Mouse (Mus musculus) heart, embryonic 10.5 days (tissue): ENCODE data around the gene Mrpl20. TPM values are rescaled to one million over a fixed set of nuclear protein-coding genes. Genes with fewer than 3 reads are reported as not detected.

Experiments used
- DNase-seq: peaks from one replicate; pipeline ENCODE4 v3.0.0-alpha.2; 2017; ENCODE audit warnings: low spot score
- H3K27ac ChIP-seq: fragments of 300-500 bp; sonication (generic); 2 replicates; pipeline ENCODE4 v1.5.1; 2016; ENCODE audit warnings: mild to moderate bottlenecking
- H3K27me3 ChIP-seq: fragments of 300-500 bp; sonication (generic); 2 replicates; pipeline ENCODE4 v1.6.1; 2016; ENCODE audit warnings: mild to moderate bottlenecking; ENCODE audit not compliant: poor library complexity, insufficient read depth, severe bottlenecking
- H3K36me3 ChIP-seq: fragments of 300-500 bp; sonication (generic); 2 replicates; pipeline ENCODE4 v1.6.1; 2016; ENCODE audit warnings: mild to moderate bottlenecking, moderate library complexity
- H3K4me1 ChIP-seq: fragments of 300-500 bp; sonication (generic); 2 replicates; pipeline ENCODE4 v1.6.1; 2016; ENCODE audit warnings: mild to moderate bottlenecking
- H3K4me3 ChIP-seq: fragments of 300-500 bp; sonication (generic); 2 replicates; pipeline ENCODE4 v1.5.1; 2016; ENCODE audit warnings: mild to moderate bottlenecking, moderate library complexity
- H3K9me3 ChIP-seq: fragments of 300-500 bp; sonication (generic); 2 replicates; pipeline ENCODE4 v1.6.1; 2016; ENCODE audit warnings: mild to moderate bottlenecking, moderate library complexity
- WGBS: fragments of 180-500 bp; shearing (Covaris S2); methylation state at CpG from one replicate; pipeline ENCODE4 v1.1.7; 2016; 5-methylcytosine and 5-hydroxymethylcytosine counted together
- polyA plus RNA-seq: library from polyadenylated mRNA; unstranded; fragments of >200 nt; fragmentation: Nextera tagmentation; extraction: Ambion mirVana; gene quantifications from 2 replicates; pipeline ENCODE4 v1.2.1, GENCODE M21; 2016

The Mrpl20 gene
- polyA plus RNA-seq, 1 experiment from 2014 or later: 226 TPM

DNA sequence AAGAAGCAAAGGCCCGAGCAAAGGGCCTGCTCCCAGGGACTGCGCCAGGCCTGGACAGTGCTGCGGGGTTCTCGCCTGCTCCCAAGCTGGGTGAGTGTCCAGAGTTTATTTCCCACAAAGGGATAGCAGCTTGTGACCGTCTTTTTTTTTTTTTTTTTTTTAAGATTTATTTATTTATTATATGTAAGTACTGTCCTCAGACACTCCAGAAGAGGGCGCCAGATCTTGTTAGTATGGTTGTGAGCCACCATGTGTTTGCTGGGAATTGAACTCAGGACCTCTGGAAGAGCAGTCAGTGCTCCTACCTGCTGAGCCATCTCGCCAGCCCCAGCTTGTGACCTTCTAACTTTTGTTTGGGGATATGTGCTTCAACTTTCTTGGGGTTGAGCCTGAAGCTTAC, 18.3 kb downstream of the Mrpl20 start:
- H3K4me1 ChIP-seq: no peaks in the 10 kb centered on the region
- WGBS: 76% methylated on average over 7 of the region's 7 CpGs

DNA sequence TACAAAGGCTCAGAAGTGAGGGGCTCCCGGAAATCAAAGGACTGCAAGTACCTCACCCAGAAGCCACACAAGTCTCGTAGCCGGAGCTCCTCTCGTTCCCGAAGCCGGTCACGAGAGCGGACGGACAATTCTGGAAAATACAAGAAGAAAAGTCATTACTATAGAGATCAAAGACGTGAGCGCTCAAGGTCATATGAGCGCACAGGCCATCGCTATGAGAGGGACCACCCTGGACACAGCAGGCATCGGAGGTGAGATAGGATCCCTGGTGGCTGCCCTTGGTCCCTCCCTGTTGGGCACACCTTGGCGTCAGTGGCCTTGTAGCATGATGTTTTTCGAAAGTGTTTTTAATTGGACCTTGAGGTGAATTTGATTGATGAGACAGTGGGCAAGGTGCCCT, 20.8 kb downstream of the Mrpl20 start:
- DNase-seq: no peak
- Histone ChIP-seq H3K36me3 (peaks cover 95% of the 10 kb centered on the region), H3K9me3 (no peaks in the 10 kb centered on the region), H3K27me3 (no peaks in the 10 kb centered on the region), H3K27ac (no peak overlapping the region), H3K4me3 (no peak overlapping the region), H3K4me1 (no peaks in the 10 kb centered on the region)
- WGBS: 94% methylated on average over 16 of the region's 16 CpGs

More for the DNA sequence above, 18.3 kb downstream of the Mrpl20 start:
- Histone ChIP-seq H3K36me3 (peaks cover 99% of the 10 kb centered on the region), H3K9me3 (no peaks in the 10 kb centered on the region), H3K27me3 (no peaks in the 10 kb centered on the region), H3K4me3 (no peak overlapping the region), H3K27ac (no peak overlapping the region)
- DNase-seq: no peak

DNA sequence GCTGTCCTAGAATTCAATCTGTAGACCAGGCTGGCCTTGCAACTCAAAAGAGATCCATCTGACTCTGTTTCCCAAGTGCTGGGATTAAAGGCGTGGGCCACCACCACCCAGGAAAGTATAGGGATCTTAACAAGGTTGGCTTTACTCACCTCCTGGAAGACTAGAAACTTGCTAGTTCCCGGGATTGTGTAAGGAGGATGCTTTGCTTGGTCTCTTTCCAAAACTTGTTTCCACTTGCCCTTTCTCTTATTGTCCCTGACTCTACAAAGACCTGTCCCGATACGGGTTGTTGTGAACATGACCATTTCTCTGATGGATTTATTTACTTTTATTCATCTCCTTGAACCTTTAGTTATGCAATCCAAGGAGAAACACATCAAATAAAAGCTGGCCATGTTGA, 27.2 kb downstream of the Mrpl20 start:
- 96% methylated on average over 4 of the region's 4 CpGs for WGBS
- DNase-seq: no peak
- Histone ChIP-seq H3K27ac (no peak overlapping the region), H3K27me3 (no peaks in the 10 kb centered on the region), H3K4me3 (no peak overlapping the region), H3K4me1 (peaks cover 19% of the 10 kb centered on the region), H3K9me3 (no peaks in the 10 kb centered on the region), H3K36me3 (peaks cover 44% of the 10 kb centered on the region)

DNA sequence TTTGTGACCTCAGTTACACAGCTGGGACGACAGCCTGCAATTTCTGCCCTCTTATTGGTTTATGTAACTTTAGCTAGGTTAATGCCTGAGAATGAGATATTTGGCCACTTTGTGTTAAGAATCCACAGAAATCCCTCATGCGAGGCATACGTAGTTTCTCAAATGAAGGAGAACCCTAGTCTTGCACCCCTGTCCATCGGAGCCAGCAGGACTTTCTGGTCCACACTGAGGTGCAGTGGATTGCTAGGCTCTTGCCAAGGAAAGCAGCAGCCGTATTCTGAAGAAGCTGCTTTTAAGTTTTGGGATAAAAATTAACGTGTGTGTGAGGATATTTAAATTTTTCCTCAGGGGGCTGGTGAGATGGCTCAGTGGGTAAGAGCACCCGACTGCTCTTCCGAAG, 27.9 kb downstream of the Mrpl20 start:
- peak overlapping the region; percentile 84; the same call in 1 of the 2 replicates for H3K4me3 ChIP-seq

GRCm38 (mm10) chr4:155831205-155831766, 28.6 kb downstream of the Mrpl20 start, which contains the start of gene Aurkaip1:
Gene Aurkaip1 (plus strand): TSS chr4:155831272.
- Histone ChIP-seq H3K27ac (peak within 1 kb of the TSS; percentile 87), H3K27me3 (no peaks in the 10 kb centered on the region), H3K36me3 (peaks cover 32% of the 10 kb centered on the region), H3K4me3 (peak within 1 kb of the TSS; percentile 84), H3K4me1 (peaks cover 19% of the 10 kb centered on the region), H3K9me3 (no peaks in the 10 kb centered on the region)
- WGBS: under 1% methylated on average over 49 of the region's 49 CpGs
- peak; percentile 97 for DNase-seq

More for the DNA sequence above, 27.9 kb downstream of the Mrpl20 start:
- Histone ChIP-seq H3K9me3 (no peaks in the 10 kb centered on the region), H3K27ac (peak overlapping the region; percentile 67; the same call in 1 of the 2 replicates), H3K4me1 (peaks cover 19% of the 10 kb centered on the region), H3K27me3 (no peaks in the 10 kb centered on the region), H3K36me3 (peaks cover 37% of the 10 kb centered on the region)
- 54% methylated on average over 8 of the region's 8 CpGs for WGBS
- no peak for DNase-seq

GRCm38 (mm10) chr4:155831831-155832230, 29.2 kb downstream of the Mrpl20 start:
- WGBS: under 1% methylated on average over 25 of the region's 25 CpGs

GRCm38 (mm10) chr4:155832321-155832720, 29.6 kb downstream of the Mrpl20 start:
- WGBS: 52% methylated on average over 10 of the region's 10 CpGs
- DNase-seq: no peak
- Histone ChIP-seq H3K27me3 (no peaks in the 10 kb centered on the region), H3K9me3 (no peaks in the 10 kb centered on the region), H3K27ac (peak overlapping the region; percentile 87), H3K4me3 (peak overlapping the region; percentile 84), H3K36me3 (peaks cover 22% of the 10 kb centered on the region), H3K4me1 (peaks cover 19% of the 10 kb centered on the region)

More at GRCm38 (mm10) chr4:155831831-155832230, 29.2 kb downstream of the Mrpl20 start:
- no peaks in the 10 kb centered on the region for H3K9me3 ChIP-seq
- peaks cover 19% of the 10 kb centered on the region for H3K4me1 ChIP-seq
- no peak for DNase-seq
- H3K27me3 ChIP-seq: no peaks in the 10 kb centered on the region
- peak overlapping the region; percentile 87 for H3K27ac ChIP-seq
- H3K4me3 ChIP-seq: peak overlapping the region; percentile 84
- H3K36me3 ChIP-seq: peaks cover 26% of the 10 kb centered on the region

GRCm38 (mm10) chr4:155833234-155833633, 30.6 kb downstream of the Mrpl20 start:
- no peak for DNase-seq
- Histone ChIP-seq H3K4me3 (no peak overlapping the region), H3K9me3 (no peaks in the 10 kb centered on the region), H3K27me3 (no peaks in the 10 kb centered on the region), H3K36me3 (peaks cover 13% of the 10 kb centered on the region; the same call in 1 of the 2 replicates), H3K27ac (no peak overlapping the region), H3K4me1 (peaks cover 28% of the 10 kb centered on the region)
- 87% methylated on average over 4 of the region's 4 CpGs for WGBS

GRCm38 (mm10) chr4:155833836-155834235, 31.2 kb downstream of the Mrpl20 start:
- no peak for DNase-seq
- Histone ChIP-seq H3K4me3 (no peak overlapping the region), H3K4me1 (peaks cover 34% of the 10 kb centered on the region), H3K9me3 (no peaks in the 10 kb centered on the region), H3K27ac (no peak overlapping the region), H3K27me3 (no peaks in the 10 kb centered on the region), H3K36me3 (peaks cover 13% of the 10 kb centered on the region; the same call in 1 of the 2 replicates)
- 35% methylated on average over 2 of the region's 2 CpGs for WGBS

GRCm38 (mm10) chr4:155837404-155838010, 34.8 kb downstream of the Mrpl20 start:
- H3K4me3 ChIP-seq: no peak overlapping the region
- H3K4me1 ChIP-seq: peaks cover 58% of the 10 kb centered on the region
- no peak overlapping the region for H3K27ac ChIP-seq
- no peaks in the 10 kb centered on the region for H3K9me3 ChIP-seq
- WGBS: 66% methylated on average over 11 of the region's 11 CpGs
- DNase-seq: no peak
- peaks cover 17% of the 10 kb centered on the region for H3K27me3 ChIP-seq
- H3K36me3 ChIP-seq: peaks cover 18% of the 10 kb centered on the region; the same call in 1 of the 2 replicates

DNA sequence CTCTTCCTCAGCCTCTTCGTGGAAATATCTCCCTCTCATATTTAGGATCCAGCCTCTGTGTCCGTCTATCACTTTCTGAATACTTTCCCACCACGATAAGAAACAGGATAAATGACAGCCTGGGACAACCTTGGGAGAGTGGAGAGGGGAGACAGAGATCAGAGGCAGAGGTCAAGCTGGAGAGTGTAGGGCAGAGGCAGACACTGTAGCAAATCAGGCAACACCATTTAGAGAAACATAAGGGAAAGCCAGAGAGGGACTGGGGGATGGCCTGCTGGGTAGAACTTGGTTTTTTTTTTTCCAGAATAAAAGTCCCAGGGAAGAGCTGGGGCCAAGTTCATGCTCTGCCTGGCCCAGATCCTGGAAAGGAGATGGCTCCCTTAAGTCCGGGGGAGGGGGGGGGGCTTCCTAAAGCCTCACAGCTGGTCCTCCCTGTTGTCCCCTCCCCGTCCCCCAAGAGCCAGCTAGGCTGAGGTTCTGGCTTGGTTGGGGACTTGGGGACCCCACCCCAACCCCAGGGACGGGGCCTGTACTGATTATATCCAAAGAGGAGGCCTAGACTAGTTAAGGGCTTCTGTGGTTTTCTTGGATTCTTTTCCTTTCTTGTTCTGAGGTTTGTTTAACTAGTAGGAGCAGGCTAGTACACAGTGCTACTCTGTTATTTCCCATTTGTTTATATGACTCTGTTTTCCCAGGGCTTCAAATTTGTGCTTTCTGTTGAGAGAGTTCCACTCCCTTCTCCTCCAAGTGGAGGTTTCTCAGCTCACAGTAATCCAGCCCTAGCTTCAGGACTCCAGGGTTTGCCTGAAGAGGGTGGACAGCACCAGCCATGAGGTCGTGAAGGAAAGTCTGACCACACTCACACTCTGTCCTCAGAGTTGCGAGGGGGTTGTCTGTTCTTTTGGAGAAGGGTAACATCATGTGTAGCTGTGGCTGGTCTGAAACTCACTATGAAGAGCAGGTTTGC, 35.8 kb downstream of the Mrpl20 start:
- no peak for DNase-seq
- WGBS: 41% methylated on average over 8 of the region's 8 CpGs
- Histone ChIP-seq H3K9me3 (no peaks in the 10 kb centered on the region), H3K4me3 (peak overlapping the region; percentile 70), H3K36me3 (peaks cover 18% of the 10 kb centered on the region), H3K27ac (peak overlapping the region; percentile 87), H3K27me3 (peaks cover 17% of the 10 kb centered on the region), H3K4me1 (peaks cover 51% of the 10 kb centered on the region)

- Histone ChIP-seq H3K36me3 (peaks cover 25% of the 10 kb centered on the region), H3K4me1 (peaks cover 47% of the 10 kb centered on the region), H3K27ac (peak within 1 kb of the TSS; percentile 87), H3K9me3 (no peaks in the 10 kb centered on the region), H3K27me3 (peaks cover 17% of the 10 kb centered on the region), H3K4me3 (peak within 1 kb of the TSS; percentile 70)
- DNase-seq: peak; percentile 96
- under 1% methylated on average over 16 of the region's 16 CpGs for WGBS
Observed at GRCm38 (mm10) chr4:155839483-155839910, 36.8 kb downstream of the Mrpl20 start, which contains the start of gene Mxra8. Gene Mxra8 (plus strand): TSS chr4:155839680.
